Mouse (Mus musculus) cerebellum, adult 2 months (tissue): Measurements from ENCODE around the gene Dus3l. TPM values are rescaled to one million over a fixed set of nuclear protein-coding genes. Genes with fewer than 3 reads are reported as not detected.

Experiments used
- DNase-seq, 2 experiments: peaks; one replicate each; pipeline ENCODE4 v3.0.0; 2021
- H3K27ac ChIP-seq: fragments of 200-500 bp; 2 replicates; pipeline ENCODE4 v1.5.1; 2012; ENCODE audit warnings: low read length, control low read depth, inconsistent platforms; ENCODE audit not compliant: insufficient read depth
- H3K27me3 ChIP-seq: fragments of 200-500 bp; 2 replicates; pipeline ENCODE4 v1.6.1; 2012; ENCODE audit warnings: inconsistent platforms, mild to moderate bottlenecking, low read length, moderate library complexity; ENCODE audit not compliant: control insufficient read depth, insufficient read depth
- H3K4me1 ChIP-seq: fragments of 200-500 bp; 2 replicates; pipeline ENCODE4 v1.6.1; 2011; ENCODE audit warnings: low read length; ENCODE audit not compliant: control insufficient read depth, insufficient read depth
- H3K4me3 ChIP-seq: fragments of 200-500 bp; replicated peaks from 2 replicates; pipeline ENCODE3; 2011; ENCODE audit warnings: mild to moderate bottlenecking, low read depth, low read length, control low read depth; ENCODE audit not compliant: insufficient read depth
- CTCF ChIP-seq: fragments of 200-500 bp; IDR thresholded peaks from 2 replicates; pipeline ENCODE4 v1.5.1; 2011; ENCODE audit warnings: low read depth, mild to moderate bottlenecking, control low read depth, low read length, moderate library complexity, borderline replicate concordance; ENCODE audit not compliant: insufficient read depth
- POLR2A ChIP-seq: fragments of 200-500 bp; IDR thresholded peaks from 2 replicates; pipeline ENCODE4 v1.6.1; 2011; ENCODE audit warnings: low read length, control low read depth, borderline replicate concordance; ENCODE audit not compliant: insufficient read depth
- WGBS: fragments of 180-500 bp; shearing (Covaris S2); methylation state at CpG from one replicate; pipeline ENCODE4 v1.1.7; 2018; 5-methylcytosine and 5-hydroxymethylcytosine counted together
- polyA plus RNA-seq: library from polyadenylated mRNA; depleted of rRNA; stranded (reverse); fragments of >200 nt; gene quantifications from 2 replicates; pipeline ENCODE4 v1.2.3, GENCODE M21; 2012

Gene Dus3l
- polyA plus RNA-seq, 1 experiment: 168 TPM

DNA sequence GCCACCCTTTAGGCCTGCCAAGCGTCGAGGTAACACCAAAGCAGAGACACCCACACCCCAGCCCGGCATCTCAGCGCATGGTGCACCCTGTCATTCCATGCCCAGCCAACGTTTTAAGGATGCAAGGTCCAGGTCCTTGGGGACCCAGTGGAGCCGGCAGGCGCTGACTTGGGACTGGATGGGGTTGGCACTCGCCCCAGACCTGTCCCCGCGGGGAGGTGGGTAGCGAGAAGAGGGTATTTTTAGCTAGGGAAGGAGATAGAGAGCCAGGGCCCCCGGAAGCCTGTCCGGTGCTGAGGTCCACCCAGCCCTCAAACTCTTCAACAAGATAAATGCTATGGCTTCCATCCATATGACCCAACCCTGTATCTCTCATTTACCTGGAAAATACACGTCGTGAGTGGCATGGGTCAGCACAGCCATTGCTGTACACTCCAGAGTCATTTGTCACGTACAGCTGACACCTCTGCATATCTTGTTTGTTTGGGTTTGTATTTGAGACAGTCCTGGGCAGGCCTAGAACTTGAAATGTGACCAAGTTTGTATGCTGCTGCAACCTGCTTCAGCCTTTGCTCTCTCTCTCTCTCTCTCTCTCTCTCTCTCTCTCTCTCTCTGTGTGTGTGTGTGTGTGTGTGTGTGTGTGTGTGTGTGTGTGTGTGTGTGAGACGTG, 24.3 kb upstream of the Dus3l start:
- Histone ChIP-seq H3K4me3 (no peak overlapping the region), H3K4me1 (no peaks in the 10 kb centered on the region), H3K27me3 (no peaks in the 10 kb centered on the region; the same call in 1 of the 2 replicates), H3K27ac (no peak overlapping the region)
- TF ChIP-seq CTCF (no peak), POLR2A (no peak)
- no peak for DNase-seq
- WGBS: 48% methylated on average over 17 of the region's 17 CpGs

- Histone ChIP-seq H3K4me1 (no peaks in the 10 kb centered on the region), H3K4me3 (no peak overlapping the region), H3K27ac (no peak overlapping the region), H3K27me3 (no peaks in the 10 kb centered on the region; the same call in 1 of the 2 replicates)
- no peak for DNase-seq
- WGBS: 80% methylated on average over 17 of the region's 17 CpGs
- TF ChIP-seq POLR2A: no peak
- no peak for TF ChIP-seq CTCF
Measured at GRCm38 (mm10) chr17:56740788-56741160, 23.8 kb upstream of the Dus3l start.

- H3K27ac ChIP-seq: no peak overlapping the region
- 60% methylated on average over 5 of the region's 5 CpGs for WGBS
- no peak for DNase-seq
- no peak for TF ChIP-seq CTCF
- no peak for TF ChIP-seq POLR2A
- no peaks in the 10 kb centered on the region; the same call in 1 of the 2 replicates for H3K27me3 ChIP-seq
- no peak overlapping the region for H3K4me3 ChIP-seq
- no peaks in the 10 kb centered on the region for H3K4me1 ChIP-seq
Measured at GRCm38 (mm10) chr17:56744173-56744572, 20.4 kb upstream of the Dus3l start.

- no peaks in the 10 kb centered on the region; the same call in 1 of the 2 replicates for H3K27me3 ChIP-seq
Measured at GRCm38 (mm10) chr17:56751404-56752072, 13.0 kb upstream of the Dus3l start.

GRCm38 (mm10) chr17:56753452-56753851, 11.1 kb upstream of the Dus3l start:
- WGBS: 10% methylated on average over 15 of the region's 15 CpGs
- no peak overlapping the region for H3K4me3 ChIP-seq
- 0 out of 2 replicates have a peak, but pooled peaks cover 2% of the 10 kb centered on the region for H3K4me1 ChIP-seq
- no peak for DNase-seq
- TF ChIP-seq CTCF (no peak), POLR2A (no peak)
- H3K27me3 ChIP-seq: peaks cover 2% of the 10 kb centered on the region; the same call in 1 of the 2 replicates
- no peak overlapping the region for H3K27ac ChIP-seq

More at GRCm38 (mm10) chr17:56751404-56752072, 13.0 kb upstream of the Dus3l start:
- WGBS: 29% methylated on average over 71 of the region's 71 CpGs
- H3K4me3 ChIP-seq: no peak overlapping the region
- no peaks in the 10 kb centered on the region for H3K4me1 ChIP-seq
- TF ChIP-seq CTCF (no peak), POLR2A (no peak)
- no peak for DNase-seq
- H3K27ac ChIP-seq: no peak overlapping the region

DNA sequence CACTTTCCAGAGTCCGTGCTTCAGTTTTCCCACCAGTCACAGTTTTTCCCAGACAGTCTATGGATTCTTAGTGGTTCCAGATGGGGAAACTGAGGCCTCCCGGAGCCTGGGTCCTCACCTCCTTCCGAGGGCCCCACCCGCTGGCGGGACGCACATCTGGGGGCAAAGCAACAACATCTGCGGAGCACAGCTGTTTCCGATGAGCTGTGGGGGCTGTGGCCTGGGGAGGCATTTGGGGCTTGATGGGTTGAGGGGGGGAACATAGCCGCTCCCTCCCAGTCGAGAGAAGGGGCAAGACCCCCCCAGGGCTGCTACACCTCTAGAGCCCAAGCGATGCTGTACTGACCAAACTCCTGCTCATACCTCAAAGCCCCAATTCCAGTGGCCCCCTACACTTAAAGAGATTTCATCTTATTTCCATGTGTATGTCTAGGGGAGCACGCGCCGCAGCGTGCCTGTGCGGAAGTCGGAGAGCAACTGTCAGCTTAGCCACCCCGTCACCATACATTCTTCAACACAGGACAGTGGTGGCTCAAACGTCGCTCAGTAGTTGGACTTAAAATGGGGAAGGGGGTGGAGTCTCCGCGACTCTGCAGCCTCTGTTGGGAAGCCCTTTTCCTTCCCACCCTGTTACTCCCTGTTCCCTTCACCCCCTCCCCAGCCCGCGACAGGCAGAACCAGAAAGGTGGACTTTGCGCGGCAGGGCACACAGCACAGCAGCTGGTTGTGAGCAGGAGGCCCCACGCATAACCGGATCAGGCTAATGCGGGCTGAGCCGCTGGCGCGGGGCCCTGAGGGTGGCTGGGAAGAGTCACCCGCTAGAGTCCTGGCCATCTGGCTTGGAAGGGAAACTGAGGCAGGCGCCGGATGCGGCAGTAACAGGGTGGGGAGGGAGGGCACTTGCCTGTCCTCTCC, 10.0 kb upstream of the Dus3l start:
- Histone ChIP-seq H3K4me1 (0 out of 2 replicates have a peak, but pooled peaks cover 2% of the 10 kb centered on the region), H3K4me3 (no peak overlapping the region), H3K27ac (no peak overlapping the region), H3K27me3 (peaks cover 2% of the 10 kb centered on the region; the same call in 1 of the 2 replicates)
- WGBS: 11% methylated on average over 36 of the region's 36 CpGs
- no peak for DNase-seq
- TF ChIP-seq CTCF (no peak), POLR2A (no peak)

DNA sequence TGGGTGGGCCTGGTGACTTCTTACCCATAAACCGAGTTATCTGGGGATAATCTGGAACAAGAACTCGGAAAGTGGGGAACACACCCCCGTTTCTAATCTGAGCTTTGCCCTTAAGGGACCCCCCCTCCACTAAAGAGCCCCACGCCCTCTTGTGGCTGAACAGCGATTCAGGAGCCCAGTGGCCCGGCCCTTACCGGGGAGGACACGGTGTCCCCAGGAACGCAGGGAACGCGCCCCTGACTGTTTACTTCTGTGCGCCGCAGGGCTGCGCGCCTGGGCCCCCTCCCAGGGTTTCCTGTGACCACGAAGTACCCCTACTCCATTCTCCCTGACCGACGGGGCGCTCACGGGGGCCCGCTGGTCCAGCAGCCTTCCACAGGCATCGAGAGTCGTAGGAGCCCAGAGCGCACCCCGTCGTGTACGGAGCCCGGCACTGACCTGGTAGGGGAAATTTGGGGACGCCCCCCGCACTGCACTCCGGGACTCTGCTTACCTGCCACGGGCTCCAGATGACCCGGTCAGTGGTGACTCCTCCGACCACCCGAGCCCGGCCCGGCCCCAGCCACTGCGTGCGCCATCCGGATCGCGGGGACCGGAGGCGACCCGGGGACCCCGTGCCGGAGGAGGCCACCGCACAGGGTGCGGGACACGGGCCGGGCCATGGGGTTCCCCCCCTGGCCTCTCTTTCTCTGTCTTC, 7.7 kb upstream of the Dus3l start:
- Histone ChIP-seq H3K27me3 (peaks cover 2% of the 10 kb centered on the region; the same call in 1 of the 2 replicates), H3K4me3 (no peak overlapping the region), H3K4me1 (0 out of 2 replicates have a peak, but pooled peaks cover 5% of the 10 kb centered on the region), H3K27ac (no peak overlapping the region)
- DNase-seq: no peak
- TF ChIP-seq CTCF: no peak
- TF ChIP-seq POLR2A: no peak
- WGBS: 2% methylated on average over 51 of the region's 51 CpGs
